Mouse (Mus musculus) spleen, adult 12 weeks (tissue): ENCODE data around the gene Lyzl6.

Experiments
- DNase-seq: peaks from one replicate; pipeline ENCODE4 v3.0.0; 2022; ENCODE audit warnings: low spot score

The Lyzl6 gene

DNA sequence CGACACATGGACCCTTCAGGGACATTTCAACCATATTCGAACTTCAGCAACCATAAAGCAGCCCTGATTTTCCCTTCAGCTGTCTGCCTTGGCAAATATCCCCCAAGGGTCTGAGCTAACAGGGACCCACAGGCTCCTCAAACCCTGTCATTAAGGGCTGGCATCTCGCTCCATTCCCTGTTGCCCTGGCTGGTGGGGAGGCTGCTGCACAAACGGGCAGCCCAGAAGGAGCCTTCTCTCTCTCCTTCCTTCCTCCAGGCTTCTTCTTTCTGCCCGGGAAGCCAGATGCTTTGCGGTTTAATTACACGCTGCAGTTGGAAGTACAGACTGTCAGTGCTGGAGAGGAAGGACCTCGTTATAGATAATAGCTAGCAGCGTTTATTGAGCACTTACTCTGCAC lies 4.5 kb upstream of the Lyzl6 start:
- DNase-seq: no peak

DNA sequence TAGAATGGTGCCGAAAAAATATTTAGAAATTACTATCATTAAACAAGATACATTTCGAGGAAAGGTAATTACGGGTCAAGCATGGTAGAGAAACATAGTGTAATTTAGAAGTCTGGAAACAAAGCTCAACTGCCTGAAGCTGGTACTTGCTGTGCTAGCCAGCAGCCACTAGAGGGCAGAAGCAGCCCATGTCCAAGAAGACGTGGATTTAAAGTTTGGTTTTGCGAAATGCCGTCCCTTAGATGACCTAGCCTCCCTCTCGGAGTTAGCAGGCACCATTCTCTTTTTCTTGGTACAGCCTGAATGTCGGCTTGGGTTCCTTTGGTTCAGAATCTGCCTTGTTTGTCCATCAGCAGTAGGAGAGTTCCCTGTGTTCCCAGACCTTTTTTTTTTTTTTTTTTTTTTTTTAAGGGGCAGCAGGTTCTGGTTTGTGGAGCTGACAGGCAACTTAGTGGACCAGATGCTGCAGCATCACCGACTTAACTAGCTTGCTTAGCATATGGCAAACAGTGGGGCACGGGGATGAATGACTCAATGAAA lies 787 bp upstream of the Lyzl6 start:
- DNase-seq: no peak

DNA sequence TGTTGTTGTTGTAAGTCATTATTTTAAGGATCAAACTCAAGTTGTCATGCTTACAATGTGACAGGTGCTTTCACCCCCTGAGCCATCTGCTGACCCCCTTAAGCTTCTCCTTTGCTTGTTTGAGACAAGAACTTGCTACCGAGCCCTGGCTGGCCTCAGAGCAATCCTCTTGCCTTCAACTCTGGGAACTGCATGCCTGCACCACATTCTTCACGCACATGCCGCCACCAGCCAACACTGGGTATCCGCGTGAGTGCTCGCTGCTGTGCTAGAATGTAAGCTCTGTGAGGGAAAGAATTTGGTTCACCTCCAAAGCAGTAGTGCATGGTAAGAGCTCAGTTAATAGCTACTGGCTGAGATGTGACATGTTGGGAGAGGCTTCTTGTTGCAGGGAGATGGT lies 2.4 kb downstream of the Lyzl6 start:
- DNase-seq: no peak

DNA sequence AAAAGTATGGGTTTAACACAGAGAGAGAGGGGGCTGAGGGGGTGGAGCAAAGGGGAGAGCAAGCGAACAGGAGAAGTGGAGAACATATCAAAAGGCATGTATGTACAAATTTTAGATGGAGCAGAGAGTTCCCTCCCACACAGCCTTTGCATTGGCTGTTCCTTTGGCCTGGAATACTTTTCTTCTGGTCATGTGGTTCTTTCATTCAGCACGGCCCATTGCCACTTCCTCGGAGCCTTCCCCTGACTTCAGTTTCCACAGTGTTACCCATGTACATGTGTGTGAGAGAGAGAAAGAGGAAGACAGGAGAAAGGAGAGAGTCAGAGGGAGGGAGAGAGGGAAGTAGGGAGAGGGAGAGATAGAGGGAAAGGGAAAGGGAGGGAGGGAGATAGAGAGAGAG lies 3.2 kb downstream of the Lyzl6 start:
- DNase-seq: no peak

DNA sequence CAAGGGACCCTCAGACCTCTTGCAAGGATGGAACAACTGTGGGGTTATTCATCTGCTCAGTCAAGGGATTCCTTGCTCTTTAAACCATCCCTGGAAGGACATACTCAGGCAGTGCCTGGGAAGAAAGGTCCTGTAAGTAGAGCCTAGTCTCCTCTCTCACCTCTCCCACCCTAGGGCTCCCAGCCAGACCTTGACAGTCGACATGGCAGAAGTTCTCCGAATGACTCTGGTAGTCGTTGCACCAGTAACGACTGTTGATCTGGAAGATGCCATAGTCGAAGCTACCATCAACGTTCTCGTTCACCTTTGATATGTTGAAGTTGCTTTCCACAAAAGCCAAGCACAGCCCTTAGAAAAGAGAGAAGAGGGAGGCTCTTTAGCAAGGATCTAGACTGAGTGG lies 3.9 kb downstream of the Lyzl6 start:
- no peak for DNase-seq

DNA sequence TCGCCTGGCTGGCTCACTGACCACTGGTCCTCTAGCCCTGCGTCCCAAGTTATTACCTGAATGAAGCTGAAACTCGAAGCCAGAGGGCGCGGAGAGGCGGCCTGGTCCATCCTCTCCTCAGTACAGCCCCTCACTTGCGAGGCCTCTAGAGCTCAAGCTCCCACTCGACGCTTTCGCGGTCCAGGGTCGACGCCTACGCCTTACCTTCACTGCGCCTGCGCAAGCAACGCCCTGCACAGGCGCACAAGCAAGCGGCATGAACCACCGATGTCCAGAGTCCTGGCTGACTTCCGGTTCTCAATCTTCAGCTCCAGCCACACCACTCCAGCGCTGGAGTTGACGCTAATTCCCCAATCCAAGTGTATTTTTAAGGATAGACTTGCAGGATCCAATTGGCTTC lies 11.2 kb downstream of the Lyzl6 start:
- DNase-seq: no peak

DNA sequence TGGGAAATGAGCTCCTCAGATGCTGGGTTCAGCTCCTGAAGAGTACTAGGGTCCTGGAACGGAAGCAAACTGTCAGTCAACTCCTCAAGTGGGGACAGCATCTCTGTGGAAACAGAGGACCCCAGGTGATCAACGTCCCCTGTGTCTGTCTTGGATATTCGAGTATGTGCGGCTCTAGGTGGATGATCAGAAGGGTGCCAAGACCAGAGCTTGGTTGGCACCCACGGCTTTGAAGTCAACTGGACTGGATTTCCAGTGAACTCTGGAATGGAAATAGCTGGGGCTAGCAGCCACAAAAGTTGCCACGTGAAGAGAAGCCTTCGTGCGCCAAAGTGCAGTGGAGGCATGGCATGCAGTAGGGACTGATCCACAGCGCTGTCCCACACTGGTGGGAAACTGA lies 17.6 kb downstream of the Lyzl6 start, which contains the start of gene Gm884:
Gm884 (minus strand) TSS at position 101 of the 400 bp plus-strand sequence.
- no peak for DNase-seq

DNA sequence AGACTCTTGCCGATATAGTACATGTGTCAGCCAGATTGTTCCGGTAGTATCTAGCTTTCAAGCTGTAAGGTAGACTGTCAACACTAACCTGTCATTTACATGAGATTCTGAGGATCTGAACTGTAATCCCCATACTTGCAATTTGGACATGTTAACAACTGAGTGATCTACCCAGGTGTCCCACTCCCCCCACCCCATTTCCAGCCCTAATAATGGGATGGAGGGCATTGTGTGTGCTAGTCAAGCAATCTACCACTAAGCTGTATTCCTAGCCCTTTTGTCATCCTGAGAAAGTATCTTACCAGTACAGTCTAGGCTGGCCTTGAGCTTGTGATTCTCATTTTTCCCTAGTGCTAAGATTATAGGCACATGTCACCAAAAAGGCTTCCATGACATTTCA lies 27.9 kb downstream of the Lyzl6 start:
- no peak for DNase-seq

DNA sequence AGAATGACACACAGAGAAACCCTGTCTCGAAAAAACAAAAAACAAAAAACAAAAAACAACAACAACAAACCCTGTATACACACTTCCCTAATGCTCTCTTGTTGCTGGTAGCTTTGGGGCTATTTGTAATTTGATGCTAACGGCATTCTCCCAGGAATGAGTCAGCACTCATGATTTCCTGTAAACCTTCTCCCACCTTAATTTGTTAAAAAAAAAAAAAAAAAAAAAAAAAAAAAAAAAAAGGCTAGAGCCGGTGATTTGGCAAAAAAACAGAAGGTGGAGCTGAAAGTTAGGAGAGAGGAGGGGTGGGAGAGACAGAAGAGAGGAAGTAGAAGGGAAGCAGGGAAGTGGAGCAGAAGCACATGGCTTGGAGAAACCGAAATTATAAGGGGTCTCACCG lies 32.1 kb downstream of the Lyzl6 start:
- DNase-seq: no peak
